Mouse (Mus musculus) embryonic facial prominence, embryonic 13.5 days (tissue): ENCODE results near the gene 9630041A04Rik. TPM values are rescaled to one million over a fixed set of nuclear protein-coding genes. Genes with fewer than 3 reads are reported as not detected.

ENCODE experiments used
- ATAC-seq: fragments of 200-750 bp; cut with Nextera tagmentation; 2 replicates; pipeline ENCODE4 v1.8.0; 2017; ENCODE audit warnings: low read depth; ENCODE audit not compliant: insufficient number of reproducible peaks, insufficient read depth, low FRiP score, low TSS enrichment
- H3K27ac ChIP-seq: fragments of 300-500 bp; sonication (generic); 2 replicates; pipeline ENCODE4 v1.5.1; 2015; ENCODE audit warnings: moderate library complexity, mild to moderate bottlenecking, inconsistent platforms
- H3K27me3 ChIP-seq: fragments of 300-500 bp; sonication (generic); 2 replicates; pipeline ENCODE4 v1.6.1; 2015; ENCODE audit warnings: mild to moderate bottlenecking, inconsistent platforms
- H3K36me3 ChIP-seq: fragments of 300-500 bp; sonication (generic); 2 replicates; pipeline ENCODE4 v1.6.1; 2015; ENCODE audit warnings: mild to moderate bottlenecking, inconsistent platforms
- H3K4me1 ChIP-seq: fragments of 300-500 bp; sonication (generic); 2 replicates; pipeline ENCODE4 v1.6.1; 2015; ENCODE audit warnings: inconsistent platforms
- H3K4me2 ChIP-seq: fragments of 300-500 bp; sonication (generic); 2 replicates; pipeline ENCODE4 v1.6.1; 2015; ENCODE audit warnings: moderate library complexity, mild to moderate bottlenecking, inconsistent platforms
- H3K4me3 ChIP-seq: fragments of 300-500 bp; sonication (generic); 2 replicates; pipeline ENCODE4 v1.5.1; 2015; ENCODE audit warnings: mild to moderate bottlenecking, inconsistent platforms
- H3K9ac ChIP-seq: fragments of 300-500 bp; sonication (generic); 2 replicates; pipeline ENCODE4 v1.6.1; 2015; ENCODE audit warnings: mild to moderate bottlenecking, inconsistent platforms
- H3K9me3 ChIP-seq: fragments of 300-500 bp; sonication (generic); 2 replicates; pipeline ENCODE4 v1.6.1; 2016; ENCODE audit warnings: inconsistent platforms
- WGBS: fragments of 180-500 bp; shearing (Covaris S2); methylation state at CpG from one replicate; pipeline ENCODE4 v1.1.7; 2015; ENCODE audit warnings: mixed read lengths; 5-methylcytosine and 5-hydroxymethylcytosine counted together
- polyA plus RNA-seq: library from polyadenylated mRNA; unstranded; fragments of >200 nt; fragmentation: Nextera tagmentation; extraction: Ambion mirVana; gene quantifications from 2 replicates; pipeline ENCODE4 v1.2.1, GENCODE M21; 2015

Gene 9630041A04Rik
- polyA plus RNA-seq = not detected in 2 replicates

DNA sequence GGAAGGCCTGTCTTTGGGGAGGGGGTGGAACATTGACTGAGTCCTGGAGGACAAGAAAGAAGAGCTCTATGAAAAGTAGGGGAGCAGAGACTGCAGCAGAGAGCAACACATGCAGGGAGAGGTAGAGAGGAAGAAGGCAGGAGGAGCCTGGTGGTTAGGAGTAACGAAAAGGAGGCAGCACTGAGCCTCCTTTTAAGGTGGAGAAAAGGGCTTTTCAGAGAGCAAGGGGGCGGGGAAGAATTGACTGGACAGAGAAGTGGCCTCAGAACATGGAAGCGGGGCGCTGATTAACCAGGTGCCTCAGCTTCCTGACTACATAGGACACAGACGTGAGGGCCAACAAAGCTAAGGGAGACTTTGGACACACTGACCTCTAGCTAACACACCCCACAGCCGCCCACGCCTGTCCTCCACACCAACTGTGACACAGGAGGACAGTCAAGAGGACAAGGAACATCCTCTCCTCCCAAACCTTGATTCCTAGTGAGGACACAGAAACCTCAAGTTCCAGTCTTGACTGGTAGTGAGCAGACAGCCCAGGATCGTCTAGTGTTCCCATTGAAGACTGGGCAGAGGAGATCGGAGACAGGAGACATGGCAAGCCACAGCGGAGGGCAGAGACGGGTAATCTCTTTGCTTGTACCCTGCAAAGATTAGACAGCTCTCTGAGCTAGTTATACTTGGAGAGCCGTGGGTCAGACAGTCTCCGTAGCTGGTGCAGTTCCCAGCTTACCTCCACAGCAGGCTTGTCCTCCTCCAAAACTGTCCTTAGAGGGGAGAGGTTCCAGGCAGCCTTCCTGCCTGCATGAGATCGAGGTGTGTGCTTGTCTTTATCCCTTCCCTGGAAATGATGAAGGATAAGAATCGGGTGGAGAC lies at the start of gene 9630041A04Rik:
9630041A04Rik (plus strand) TSS at position 246 of the 876 bp plus-strand sequence.
- no peak within 1 kb of the TSS for H3K4me3 ChIP-seq
- 76% methylated on average over 15 of the region's 15 CpGs for WGBS
- no peaks in the 10 kb centered on the region for H3K9me3 ChIP-seq
- H3K27me3 ChIP-seq = no peaks in the 10 kb centered on the region
- no peaks in the 10 kb centered on the region for H3K36me3 ChIP-seq
- 0 out of 2 replicates have a peak, but pooled peaks cover 3% of the 10 kb centered on the region for H3K4me1 ChIP-seq
- H3K4me2 ChIP-seq = no peak within 1 kb of the TSS
- no peak for ATAC-seq
- no peak within 1 kb of the TSS for H3K9ac ChIP-seq
- no peak within 1 kb of the TSS for H3K27ac ChIP-seq

DNA sequence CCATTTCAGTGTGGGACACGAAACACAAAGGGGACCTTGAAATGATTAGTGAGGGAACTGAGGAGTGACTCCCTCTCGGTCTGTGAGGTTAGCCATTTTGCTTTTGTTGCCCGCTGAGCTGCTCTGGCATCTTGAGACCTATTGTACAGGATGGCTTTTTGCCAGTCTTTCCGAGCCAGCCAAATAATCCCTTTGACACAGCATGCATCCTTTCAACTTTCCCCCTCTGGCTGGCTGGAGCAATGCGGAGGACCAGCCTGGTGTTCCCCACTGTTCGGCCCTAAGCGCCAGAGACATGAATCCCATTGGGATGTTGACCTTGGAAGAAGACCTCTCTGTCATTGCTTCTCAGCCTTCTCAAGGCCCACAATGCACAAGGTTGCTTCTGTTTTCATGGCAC lies 37.7 kb upstream of the 9630041A04Rik start:
- ATAC-seq = no peak
- no peaks in the 10 kb centered on the region for H3K9me3 ChIP-seq
- no peaks in the 10 kb centered on the region for H3K27me3 ChIP-seq
- WGBS = 73% methylated on average over 7 of the region's 7 CpGs
- no peak overlapping the region for H3K27ac ChIP-seq
- no peak overlapping the region for H3K9ac ChIP-seq
- H3K4me1 ChIP-seq = no peaks in the 10 kb centered on the region
- no peak overlapping the region for H3K4me3 ChIP-seq
- no peak overlapping the region for H3K4me2 ChIP-seq
- no peaks in the 10 kb centered on the region for H3K36me3 ChIP-seq

DNA sequence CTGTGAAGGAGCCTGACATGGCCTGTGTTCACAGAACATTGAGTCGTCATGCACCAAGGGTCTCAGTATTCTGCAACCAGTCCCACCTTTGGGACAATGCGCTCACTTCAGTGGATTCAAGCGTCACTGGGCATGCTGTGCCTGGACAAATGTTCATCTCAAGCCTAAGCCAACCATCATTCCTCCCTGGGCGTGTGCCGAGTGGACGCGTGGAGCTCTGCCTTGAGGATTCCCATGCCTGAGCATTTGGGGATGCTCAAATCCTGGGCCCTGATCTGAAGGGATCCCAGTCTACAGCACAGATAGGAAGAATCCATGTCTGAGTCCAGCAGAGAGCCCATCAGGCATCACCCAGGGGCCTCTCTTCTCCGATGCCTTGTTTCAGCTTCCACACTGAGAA lies 36.0 kb upstream of the 9630041A04Rik start:
- Histone ChIP-seq H3K4me3 (no peak overlapping the region), H3K36me3 (no peaks in the 10 kb centered on the region), H3K4me2 (no peak overlapping the region), H3K27ac (no peak overlapping the region), H3K27me3 (no peaks in the 10 kb centered on the region), H3K9me3 (no peaks in the 10 kb centered on the region), H3K4me1 (no peaks in the 10 kb centered on the region), H3K9ac (no peak overlapping the region)
- ATAC-seq = no peak
- WGBS = 87% methylated on average over 8 of the region's 8 CpGs

DNA sequence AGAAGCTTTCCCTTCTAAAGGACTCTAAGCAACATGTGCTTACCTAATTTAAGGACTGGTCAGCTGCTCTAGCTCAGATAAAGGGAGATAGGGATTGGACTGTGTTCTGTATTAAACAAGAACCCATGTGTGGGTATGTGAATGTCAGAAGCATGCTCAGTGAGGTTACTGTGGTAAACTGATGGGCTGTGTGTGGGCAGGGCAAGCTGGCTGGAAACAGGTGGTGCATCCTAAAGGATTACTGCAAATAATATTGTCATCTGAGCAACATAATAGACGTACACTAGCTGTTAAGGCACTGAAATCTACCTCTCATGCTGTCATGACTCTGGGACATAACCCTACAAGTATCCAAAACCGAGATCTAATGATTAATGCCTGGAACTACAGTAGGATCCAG lies 28.0 kb upstream of the 9630041A04Rik start:
- H3K4me1 ChIP-seq = no peaks in the 10 kb centered on the region
- no peak overlapping the region for H3K27ac ChIP-seq
- ATAC-seq = no peak
- H3K4me3 ChIP-seq = no peak overlapping the region
- H3K36me3 ChIP-seq = no peaks in the 10 kb centered on the region
- no peak overlapping the region for H3K9ac ChIP-seq
- no peaks in the 10 kb centered on the region for H3K9me3 ChIP-seq
- H3K27me3 ChIP-seq = no peaks in the 10 kb centered on the region
- 74% methylated on average over 2 of the region's 2 CpGs for WGBS
- H3K4me2 ChIP-seq = no peak overlapping the region

DNA sequence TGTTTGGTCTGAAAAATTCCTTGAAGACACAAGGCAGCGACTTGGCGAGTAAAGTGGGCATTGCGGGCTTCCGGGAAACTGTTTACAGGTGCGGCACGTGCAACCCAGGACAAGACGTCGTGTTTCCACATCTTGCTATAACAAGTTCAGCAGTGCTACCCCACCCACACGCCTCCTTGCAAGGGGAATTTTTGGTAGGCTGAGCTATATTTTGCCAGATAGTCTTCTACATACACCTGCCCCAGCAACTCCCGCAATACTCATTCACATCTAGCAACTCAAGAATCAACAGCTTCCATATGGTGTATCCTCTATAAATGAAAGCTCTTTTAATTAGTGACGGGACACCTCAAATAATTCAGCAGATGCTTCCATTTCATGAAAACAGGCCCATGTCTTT lies 20.5 kb upstream of the 9630041A04Rik start:
- no peak overlapping the region for H3K27ac ChIP-seq
- no peak for ATAC-seq
- H3K27me3 ChIP-seq = no peaks in the 10 kb centered on the region
- H3K4me3 ChIP-seq = no peak overlapping the region
- H3K4me2 ChIP-seq = no peak overlapping the region
- H3K9me3 ChIP-seq = no peaks in the 10 kb centered on the region
- no peaks in the 10 kb centered on the region for H3K4me1 ChIP-seq
- WGBS = 79% methylated on average over 11 of the region's 11 CpGs
- no peaks in the 10 kb centered on the region for H3K36me3 ChIP-seq
- no peak overlapping the region for H3K9ac ChIP-seq

DNA sequence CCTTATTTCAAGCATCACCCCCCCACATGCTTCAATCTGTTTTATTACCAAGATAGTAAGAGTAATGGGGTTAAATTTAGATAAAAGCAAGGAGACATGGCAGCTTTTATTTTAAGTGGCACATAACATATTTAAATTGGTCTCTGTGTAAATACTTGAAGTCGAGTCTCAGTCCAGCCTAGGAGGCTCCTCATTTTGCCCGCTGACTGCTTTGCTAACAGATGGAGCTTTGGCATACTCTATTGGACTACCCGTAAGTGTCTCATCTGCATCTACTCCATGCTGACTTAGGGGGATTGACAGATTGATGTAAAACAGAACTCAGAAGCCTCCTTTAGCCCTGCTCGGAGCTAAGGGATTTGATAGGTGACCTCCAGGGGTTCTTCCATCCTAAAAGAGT lies 17.7 kb upstream of the 9630041A04Rik start:
- no peaks in the 10 kb centered on the region for H3K9me3 ChIP-seq
- no peak overlapping the region for H3K4me3 ChIP-seq
- H3K27me3 ChIP-seq = no peaks in the 10 kb centered on the region
- no peak for ATAC-seq
- H3K4me1 ChIP-seq = no peaks in the 10 kb centered on the region
- no peak overlapping the region for H3K27ac ChIP-seq
- no peak overlapping the region for H3K4me2 ChIP-seq
- WGBS = 74% methylated on average over 4 of the region's 4 CpGs
- no peaks in the 10 kb centered on the region for H3K36me3 ChIP-seq
- no peak overlapping the region for H3K9ac ChIP-seq

DNA sequence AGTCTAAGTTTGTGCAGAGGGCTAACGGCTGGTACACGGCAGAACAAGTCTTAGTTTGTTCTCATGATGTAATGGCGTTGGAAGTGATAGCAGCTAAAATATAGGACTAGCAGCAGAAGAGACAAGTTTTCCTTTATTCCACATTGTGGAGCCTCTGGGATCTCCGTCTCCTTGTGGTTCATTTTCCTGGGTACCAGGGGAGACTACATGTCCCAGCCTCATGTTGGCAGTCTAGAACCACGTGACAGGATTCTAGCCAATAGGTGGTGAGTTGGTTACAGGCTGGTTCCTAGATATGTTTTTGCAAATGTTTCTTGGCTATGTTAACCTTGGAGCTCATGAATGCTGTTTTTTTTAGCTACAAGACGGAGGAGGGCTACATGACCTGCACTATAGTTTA lies 15.9 kb upstream of the 9630041A04Rik start:
- H3K27ac ChIP-seq = no peak overlapping the region
- no peak overlapping the region for H3K4me2 ChIP-seq
- H3K9ac ChIP-seq = no peak overlapping the region
- H3K4me1 ChIP-seq = no peaks in the 10 kb centered on the region
- 78% methylated on average over 6 of the region's 6 CpGs for WGBS
- no peaks in the 10 kb centered on the region for H3K27me3 ChIP-seq
- ATAC-seq = no peak
- no peaks in the 10 kb centered on the region for H3K9me3 ChIP-seq
- no peaks in the 10 kb centered on the region for H3K36me3 ChIP-seq
- H3K4me3 ChIP-seq = no peak overlapping the region

DNA sequence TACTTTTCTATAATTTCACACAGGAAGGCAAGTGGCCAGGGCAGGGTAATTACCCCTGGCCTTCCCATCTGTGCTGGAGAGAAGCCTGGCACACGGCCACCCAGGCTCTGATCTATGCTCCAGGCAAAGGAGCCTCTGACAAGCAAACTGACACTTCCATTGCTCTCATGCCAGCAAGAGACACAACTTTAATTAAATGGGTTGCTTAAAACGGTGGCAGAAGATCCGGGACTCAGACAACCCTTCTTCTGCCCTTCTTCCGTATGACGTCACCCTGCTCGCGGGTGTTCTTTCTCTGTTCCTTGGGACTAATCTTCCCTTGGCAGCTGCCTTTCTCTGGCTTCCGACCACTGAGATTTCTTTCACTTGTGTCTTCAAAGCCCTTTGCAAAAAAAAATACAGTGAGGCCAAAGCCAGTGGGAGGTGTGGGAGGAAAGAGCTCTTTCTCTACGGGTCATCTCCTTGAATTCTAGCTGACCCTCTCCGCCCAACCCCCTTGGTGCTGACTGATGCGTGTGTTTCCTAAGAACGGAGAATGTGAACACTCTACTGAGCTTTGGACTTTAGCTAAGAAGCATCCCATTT lies 932 bp downstream of the 9630041A04Rik start:
- Histone ChIP-seq H3K27ac (no peak overlapping the region), H3K4me2 (no peak overlapping the region), H3K27me3 (no peaks in the 10 kb centered on the region), H3K36me3 (no peaks in the 10 kb centered on the region), H3K4me1 (0 out of 2 replicates have a peak, but pooled peaks cover 3% of the 10 kb centered on the region), H3K9ac (no peak overlapping the region), H3K4me3 (no peak overlapping the region), H3K9me3 (no peaks in the 10 kb centered on the region)
- no peak for ATAC-seq
- WGBS = 63% methylated on average over 12 of the region's 12 CpGs

DNA sequence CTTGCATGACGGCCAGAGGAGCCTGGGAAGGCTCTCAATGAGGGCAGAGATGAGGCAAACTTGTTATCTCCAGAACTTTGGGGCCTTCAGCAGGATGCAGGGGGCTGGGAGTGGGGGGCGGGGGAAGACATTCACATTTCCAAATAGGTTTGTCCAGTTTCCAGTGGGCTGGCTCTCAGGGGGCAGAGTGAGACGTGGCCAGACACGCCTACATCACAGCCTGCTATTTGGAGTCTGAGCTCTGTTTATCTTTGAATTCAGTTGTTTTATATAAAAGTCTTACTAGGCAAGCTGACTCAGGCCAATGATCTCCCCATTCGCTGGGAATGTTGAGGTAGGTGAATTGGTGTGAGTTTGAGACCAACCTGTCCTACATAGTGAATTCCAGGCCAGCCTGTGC lies 1.5 kb downstream of the 9630041A04Rik start:
- Histone ChIP-seq H3K4me3 (no peak overlapping the region), H3K27me3 (no peaks in the 10 kb centered on the region), H3K27ac (no peak overlapping the region), H3K4me1 (0 out of 2 replicates have a peak, but pooled peaks cover 3% of the 10 kb centered on the region), H3K9ac (no peak overlapping the region), H3K36me3 (no peaks in the 10 kb centered on the region), H3K4me2 (no peak overlapping the region), H3K9me3 (no peaks in the 10 kb centered on the region)
- WGBS = 77% methylated on average over 5 of the region's 5 CpGs
- ATAC-seq = no peak

DNA sequence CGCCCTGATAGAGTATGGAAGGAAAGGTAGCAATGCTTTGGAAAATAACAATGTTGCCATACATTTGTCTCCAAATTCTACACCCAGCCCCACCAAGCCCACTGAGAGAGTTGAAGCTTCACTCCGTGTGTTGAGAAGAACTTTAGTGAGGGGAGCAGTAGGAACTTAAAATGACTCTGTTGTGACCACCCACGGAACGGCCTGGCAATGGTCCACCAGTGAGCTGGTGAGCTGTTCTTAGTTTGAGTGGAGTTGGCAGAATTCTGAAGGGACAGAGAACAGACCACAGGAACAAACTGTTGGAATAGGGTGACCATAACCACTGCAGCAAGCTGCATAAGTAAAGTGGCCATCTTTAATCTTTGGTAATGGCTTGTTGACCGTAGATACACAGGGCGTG lies 7.0 kb downstream of the 9630041A04Rik start:
- Histone ChIP-seq H3K27ac (no peak overlapping the region), H3K36me3 (no peaks in the 10 kb centered on the region), H3K27me3 (no peaks in the 10 kb centered on the region), H3K4me2 (no peak overlapping the region), H3K9ac (no peak overlapping the region), H3K4me3 (no peak overlapping the region), H3K4me1 (no peaks in the 10 kb centered on the region), H3K9me3 (no peaks in the 10 kb centered on the region)
- WGBS = 93% methylated on average over 6 of the region's 6 CpGs
- no peak for ATAC-seq

DNA sequence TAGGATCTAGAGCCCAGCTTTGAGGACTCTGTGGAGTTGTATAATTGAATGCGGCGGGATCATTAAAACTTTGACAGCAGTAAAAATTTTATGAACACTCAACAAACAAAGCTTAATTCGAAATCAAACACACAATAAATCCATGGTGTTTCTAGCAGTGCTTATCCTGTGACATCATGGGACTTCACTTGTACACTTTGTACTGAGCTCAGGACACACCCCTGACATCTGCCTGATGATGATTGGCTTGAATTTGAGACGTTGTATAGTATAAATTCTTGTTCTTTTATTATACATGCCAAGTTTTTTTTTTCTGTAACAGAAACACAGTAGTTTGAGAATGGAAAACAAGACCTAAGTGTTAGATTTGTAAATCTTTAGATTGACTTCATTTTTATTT lies 8.4 kb downstream of the 9630041A04Rik start:
- no peaks in the 10 kb centered on the region for H3K4me1 ChIP-seq
- H3K36me3 ChIP-seq = no peaks in the 10 kb centered on the region
- H3K27ac ChIP-seq = no peak overlapping the region
- H3K9me3 ChIP-seq = no peaks in the 10 kb centered on the region
- H3K4me2 ChIP-seq = no peak overlapping the region
- no peak overlapping the region for H3K4me3 ChIP-seq
- ATAC-seq = no peak
- no peaks in the 10 kb centered on the region for H3K27me3 ChIP-seq
- H3K9ac ChIP-seq = no peak overlapping the region
- WGBS = 75% methylated on average over 4 of the region's 4 CpGs

DNA sequence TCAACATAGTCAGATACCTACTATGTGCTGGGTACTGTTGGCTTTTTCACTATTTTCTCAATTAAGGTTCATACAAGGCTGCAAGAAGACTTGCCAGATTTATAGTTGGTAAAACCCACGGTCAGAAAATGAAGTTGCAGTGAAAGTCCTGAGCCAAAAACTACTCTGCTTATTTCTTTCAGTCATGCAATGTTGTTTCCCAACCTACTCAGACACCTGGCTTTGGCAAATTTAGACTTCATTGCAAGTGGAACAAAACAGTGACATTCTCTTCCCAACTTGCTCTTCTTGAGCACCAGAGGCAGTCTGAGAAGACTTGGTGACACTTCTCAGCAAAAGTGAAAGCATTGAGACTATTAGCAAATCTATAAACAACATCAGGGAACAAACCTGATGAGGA lies 13.7 kb downstream of the 9630041A04Rik start:
- Histone ChIP-seq H3K36me3 (no peaks in the 10 kb centered on the region), H3K27me3 (no peaks in the 10 kb centered on the region), H3K9me3 (no peaks in the 10 kb centered on the region), H3K9ac (no peak overlapping the region), H3K27ac (no peak overlapping the region), H3K4me3 (no peak overlapping the region), H3K4me1 (peaks cover 10% of the 10 kb centered on the region), H3K4me2 (no peak overlapping the region)
- WGBS = 84% methylated on average over 1 of the region's 1 CpGs
- no peak for ATAC-seq
